Mouse (Mus musculus): Measurements from ENCODE around the gene Cdk18.
A peak's percentile ranks its signal among the peaks of the same experiment; 100 is the strongest.

Gene Cdk18

DNA sequence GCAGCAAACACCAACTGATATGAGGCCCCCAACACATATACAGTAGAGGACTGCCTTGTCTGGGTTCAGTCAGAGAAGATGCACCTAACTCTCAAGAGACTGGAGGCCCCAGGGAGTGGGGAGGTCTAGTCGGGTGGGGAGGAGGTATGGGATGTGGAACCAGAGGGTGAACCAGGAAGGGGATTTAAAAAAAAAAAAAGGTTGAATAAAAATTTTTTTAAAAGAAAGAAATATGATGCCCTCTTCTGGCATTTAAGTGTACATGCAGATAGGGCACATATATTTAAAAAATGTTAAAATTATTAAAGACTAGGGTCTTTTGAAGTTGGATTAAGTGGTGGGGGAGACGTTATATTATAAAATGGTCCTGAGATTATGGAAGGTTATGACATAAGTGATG lies 30.1 kb downstream of the Cdk18 start:
- no peak for DNase-seq

DNA sequence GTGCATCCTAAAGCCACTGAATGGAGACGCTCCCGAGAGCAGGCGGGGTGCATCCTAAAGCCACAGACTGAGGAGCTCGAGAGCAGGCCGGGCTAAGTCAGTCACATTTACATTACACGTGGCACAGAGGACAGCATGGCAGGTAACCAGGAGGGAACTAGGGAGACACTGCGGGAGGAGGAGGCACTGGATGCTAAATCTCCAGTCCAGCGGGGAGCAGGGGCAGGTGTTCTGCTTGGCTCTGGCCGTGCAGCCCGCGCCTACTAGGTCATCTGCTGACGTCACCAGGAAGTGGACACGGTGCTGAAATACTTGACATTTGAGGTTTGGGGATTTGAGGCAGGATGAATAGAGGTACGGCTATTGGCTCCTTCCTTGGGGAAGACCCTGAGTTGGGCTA lies 35.1 kb downstream of the Cdk18 start:
- DNase-seq = no peak

DNA sequence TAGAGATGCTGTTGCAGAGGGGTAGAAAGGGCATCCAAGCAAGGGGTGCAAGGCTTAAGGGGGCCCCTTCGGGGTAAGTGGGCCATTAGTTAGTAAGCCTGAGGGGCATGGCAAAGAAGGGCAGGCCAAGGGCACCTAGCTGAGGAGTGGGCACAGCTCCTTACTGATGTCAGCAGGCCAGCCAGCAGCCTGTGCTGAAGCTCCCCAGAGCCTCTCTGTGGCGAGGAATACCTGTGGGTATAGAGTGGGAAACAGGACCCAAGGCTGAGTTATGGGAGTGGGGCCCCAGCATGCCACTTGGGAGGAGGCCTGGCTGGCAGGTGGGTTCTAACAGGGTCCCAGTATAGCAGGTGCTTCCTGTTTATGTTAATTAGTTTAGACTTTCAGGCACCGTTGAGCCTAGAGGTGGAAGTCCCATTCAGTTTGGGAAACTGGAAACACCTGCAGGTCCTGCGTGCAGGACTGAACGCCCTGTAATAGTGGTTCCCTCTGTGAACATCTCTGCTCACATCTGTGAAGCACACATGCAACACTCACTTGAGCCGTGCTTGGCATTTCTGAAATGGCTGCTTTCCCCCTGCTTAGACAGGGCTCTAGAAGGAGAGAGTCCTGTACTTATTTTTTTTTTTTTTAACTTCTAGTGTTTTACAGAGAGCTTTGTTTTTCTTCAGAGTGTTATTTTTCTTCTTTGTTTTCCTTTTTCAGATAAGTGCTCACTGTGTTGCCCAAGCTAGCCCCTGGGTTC lies 37.4 kb downstream of the Cdk18 start:
- no peak for DNase-seq

DNA sequence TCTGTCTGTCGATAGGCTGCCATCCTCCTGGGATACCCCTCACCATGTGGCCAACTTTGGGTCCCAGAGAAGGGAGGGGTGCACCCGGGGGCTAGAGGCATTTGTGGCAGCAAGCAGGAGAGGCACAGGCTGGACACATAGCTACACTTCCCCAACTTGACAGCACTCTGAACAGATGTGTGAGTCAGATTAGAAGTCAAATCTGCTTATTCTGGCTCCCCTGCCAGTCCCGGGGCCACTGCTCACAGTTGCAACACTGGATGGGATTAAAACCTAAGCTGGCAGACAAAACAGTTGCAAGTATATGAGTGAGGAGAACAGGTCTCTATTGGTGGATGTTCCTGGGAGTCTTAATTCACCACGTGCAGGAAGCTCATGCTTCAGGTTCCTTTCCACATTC lies 39.7 kb downstream of the Cdk18 start:
- DNase-seq = no peak

DNA sequence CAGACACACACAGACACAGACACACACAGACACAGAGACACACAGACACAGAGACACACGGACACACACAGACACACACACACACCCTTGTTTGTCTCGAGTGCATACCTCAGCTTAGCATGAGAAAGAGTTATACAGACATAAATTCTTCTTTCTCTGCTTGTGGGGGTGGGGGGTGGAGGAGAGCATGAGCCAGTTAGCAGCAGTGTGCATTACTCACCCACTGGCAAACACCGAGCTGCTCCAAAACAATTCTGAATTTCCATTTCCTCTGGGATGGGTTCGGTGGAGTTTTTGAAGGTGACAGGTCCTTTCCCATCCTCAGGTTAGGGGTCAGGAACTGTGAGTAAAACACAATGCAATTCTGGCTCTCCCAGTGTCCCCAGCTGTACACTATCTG lies 40.5 kb downstream of the Cdk18 start:
- DNase-seq = no peak

DNA sequence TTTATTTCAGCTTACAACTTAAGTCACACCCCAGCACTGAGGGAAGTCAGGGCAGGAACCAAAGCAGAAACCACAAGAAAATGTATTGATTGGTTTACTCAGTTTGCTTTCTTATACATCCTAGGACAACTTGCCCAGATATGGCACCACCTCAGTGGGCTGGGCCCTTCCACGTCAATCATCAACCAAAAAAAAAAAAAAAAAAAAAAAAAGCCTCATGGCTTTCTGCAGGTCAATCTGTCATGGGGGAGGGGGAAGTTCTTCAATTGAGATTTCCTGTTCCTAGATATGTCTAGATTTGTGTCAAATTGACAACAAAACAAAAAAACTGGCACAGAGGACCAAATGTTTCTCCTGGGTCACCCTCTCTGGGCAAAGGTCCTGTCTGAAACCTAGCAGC lies 41.4 kb downstream of the Cdk18 start:
- DNase-seq = no peak

DNA sequence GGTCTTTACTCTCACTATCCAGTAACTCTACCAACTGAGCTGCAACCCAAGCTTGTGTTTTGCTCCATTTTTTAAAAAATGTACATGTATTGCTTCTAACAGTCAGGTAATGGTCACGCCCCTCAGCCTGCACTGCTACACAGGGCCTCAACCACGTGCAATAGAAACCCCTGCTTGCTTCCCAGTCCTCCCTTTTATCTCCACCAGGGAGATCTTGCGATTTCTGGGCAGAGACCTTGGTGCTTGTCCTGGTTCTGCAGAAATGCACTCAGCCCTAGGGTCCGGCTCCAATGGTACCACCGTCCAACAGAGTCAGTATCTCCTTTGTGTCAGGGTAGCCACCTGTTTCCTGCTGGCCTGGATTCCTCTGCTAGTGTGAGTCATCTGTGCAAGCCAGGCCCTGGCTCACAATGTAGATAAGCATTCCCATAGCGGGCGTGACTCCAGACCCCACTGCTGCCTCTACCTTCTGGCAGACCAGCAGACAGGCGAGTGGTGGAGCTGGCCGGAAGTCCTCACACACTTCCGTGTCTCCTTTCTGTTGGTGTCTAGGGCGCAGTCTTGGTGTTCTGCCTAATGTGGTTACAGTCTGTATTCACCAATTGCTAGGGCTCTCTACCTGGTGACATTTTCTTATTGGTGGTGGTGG lies 44.0 kb downstream of the Cdk18 start:
- peak; percentile 39 to 54 for DNase-seq

DNA sequence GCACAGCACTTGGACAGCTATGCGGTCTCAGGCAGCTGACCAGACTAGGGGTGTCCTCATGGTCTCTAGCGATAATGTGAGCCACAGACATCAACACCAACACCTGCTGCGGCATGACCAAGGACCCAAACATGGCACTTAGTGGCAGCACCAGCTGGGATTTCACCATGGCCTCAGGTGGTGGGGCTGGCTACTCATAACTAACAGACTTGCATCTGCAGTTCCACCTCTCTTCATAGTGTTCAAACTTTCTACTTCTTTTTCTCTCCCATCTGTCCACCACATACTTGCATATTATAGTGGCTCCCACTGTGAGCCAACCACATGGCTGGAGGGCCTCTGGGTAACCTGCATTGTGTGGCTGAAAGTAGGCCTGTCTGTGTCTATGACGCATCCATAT lies 46.2 kb downstream of the Cdk18 start:
- DNase-seq = no peak

DNA sequence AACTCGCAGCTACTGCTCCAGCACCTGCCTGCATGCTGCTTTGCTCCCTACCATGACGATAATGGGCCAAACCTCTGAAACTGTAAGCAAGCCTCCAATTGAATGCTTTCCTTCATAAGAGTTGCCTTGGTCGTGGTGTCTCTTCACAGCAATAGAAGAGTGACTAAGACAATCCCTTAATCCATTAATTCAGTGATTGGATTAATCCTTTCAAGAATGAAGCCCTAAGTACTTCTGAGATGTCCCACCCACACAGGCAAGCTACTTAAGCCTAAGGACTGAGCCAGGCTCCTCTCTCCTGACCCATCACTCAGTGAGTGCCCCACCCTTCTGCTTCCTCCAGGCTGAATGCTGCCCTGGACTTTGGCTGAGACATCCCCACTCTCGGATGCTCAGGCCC lies 49.2 kb downstream of the Cdk18 start:
- DNase-seq = no peak

DNA sequence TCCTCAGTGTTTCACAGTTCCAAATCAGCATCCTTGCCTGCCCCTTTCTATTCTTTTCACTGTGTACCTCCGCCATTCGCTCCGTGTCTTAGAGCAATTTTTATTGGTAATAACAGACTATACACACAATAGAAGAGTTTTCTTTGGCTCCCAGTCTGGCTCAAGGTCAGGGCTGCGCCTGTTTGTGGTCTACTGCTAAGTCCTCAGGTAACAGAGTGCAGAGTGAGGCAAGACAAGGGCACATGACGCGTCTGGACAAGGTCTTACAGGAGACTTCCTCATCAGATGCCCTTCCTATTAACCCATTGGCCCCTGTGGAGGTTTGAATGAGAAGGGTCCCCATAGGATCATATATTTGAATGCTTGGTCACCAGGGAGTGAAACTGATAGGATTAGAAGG lies 49.7 kb downstream of the Cdk18 start:
- peak; percentile 64 to 77 for DNase-seq

DNA sequence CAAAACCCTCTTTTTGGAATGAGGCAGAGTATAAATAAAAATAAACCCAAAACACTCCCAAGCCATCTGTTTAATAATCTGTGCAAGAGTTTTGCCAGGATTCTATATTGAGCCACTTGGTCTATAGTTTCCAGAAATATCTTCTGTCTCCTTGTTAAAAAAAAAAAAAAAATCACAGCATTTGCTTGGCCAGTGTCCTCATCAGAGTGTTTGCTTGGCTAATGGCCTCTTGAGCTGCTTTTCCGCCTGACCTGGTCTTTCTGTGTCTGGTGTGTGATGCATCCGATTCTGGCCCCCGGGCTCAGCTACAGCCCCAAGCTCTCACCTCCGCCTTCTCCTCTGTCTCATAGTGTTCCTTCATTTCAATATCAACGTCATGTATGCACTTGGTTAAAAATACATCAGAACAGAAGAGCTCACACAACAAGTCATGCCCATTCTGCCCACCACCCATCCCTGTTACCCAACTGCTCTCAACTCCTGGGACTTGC lies 51.3 kb downstream of the Cdk18 start:
- DNase-seq = no peak

DNA sequence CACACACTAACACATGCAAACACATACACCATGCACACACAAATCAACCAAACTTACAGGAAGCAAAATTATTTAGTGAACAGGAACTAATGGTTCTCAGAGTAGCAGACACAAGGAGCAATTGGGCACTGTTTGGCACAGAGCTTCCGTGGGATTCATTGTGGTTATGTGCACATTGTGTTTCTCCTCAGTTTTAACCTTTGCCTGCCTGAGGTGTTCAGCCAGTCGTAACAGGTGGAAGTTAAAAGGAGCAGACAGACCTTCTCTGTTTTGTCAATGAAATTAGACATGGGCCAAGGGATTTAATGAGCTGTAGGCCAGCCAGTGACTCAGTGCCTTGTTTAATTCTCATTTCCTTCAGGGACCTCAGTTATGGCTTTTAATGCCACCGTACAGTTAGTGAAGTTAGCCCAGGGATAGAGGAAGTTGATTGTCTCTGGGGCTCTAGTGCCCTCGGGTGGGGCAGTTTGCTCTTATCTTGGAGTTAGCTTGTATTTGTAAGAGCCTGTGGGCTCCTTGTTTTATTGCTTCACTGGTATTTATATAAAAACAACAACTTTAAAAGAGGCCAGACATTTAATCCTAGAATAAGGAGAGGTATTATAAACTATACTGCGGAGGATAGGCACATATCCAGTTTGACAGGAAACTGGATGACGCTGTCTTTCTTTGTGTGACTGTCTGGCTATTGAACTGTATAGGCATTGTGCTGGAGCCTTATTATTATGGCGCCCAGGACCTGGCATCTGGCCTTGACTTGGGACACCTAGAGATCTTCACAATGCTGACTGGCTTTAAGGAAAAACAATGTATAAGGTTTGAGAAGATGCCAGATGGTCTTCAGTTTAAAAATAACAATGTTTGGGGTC lies 54.1 kb downstream of the Cdk18 start:
- DNase-seq = no peak

DNA sequence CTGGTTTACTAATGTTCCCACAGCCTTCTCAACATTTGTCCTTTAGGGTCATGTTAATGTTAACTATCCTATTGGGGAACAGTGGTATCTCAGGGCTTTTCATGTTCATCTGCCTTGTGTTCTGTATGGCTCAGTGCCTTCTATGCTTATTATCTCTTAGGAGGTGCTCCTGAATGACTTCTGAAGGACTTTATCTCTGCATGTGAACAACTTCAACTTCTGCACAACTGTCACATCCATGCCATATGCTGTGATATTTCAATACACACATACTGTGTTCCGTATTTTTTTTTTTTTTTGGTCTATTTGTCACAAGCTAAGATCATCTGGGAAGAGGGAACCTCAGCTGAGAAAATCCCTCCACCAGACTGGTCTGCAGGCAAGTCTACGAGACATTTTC lies 61.1 kb downstream of the Cdk18 start:
- no peak for DNase-seq

DNA sequence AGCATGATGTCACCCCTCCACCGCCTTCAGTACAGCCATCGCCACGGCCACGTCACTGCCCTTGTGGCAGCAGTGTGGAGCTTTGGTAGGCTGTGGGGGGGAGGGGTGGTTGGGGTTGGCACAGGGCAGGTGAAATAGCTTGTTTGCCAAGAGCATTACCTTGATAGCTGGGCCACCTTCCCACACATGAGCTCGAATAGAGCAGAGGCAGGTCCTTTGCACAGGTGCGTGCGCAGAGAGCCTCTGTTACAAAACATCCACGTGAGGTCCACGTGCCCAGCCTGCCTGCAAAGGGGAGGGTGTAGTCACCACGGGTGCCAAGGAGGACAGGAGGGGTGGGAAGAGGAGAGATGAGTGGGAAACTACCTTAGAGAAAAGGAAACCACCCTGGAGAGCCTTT lies 63.9 kb downstream of the Cdk18 start:
- peak; percentile 69 to 77 for DNase-seq

DNA sequence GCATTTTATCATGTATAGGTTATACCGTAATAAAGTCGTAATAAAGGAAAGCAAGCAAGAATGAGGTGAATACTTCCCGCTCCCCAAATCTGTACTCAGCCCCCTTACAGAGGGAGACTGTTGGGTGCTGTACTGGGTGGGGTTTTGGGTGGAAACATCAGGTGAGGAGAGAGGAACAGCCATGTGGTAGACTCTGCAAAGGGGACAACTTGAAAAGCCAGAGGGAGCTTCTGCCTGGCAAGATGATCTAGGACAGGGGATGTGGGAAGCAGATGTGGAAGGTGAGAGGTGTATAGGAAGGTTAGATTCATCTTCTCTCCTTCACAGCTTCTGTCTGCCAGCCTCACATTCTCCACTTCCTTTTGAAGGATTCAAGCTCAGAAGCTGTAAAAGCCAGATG lies 68.8 kb downstream of the Cdk18 start:
- DNase-seq = no peak

DNA sequence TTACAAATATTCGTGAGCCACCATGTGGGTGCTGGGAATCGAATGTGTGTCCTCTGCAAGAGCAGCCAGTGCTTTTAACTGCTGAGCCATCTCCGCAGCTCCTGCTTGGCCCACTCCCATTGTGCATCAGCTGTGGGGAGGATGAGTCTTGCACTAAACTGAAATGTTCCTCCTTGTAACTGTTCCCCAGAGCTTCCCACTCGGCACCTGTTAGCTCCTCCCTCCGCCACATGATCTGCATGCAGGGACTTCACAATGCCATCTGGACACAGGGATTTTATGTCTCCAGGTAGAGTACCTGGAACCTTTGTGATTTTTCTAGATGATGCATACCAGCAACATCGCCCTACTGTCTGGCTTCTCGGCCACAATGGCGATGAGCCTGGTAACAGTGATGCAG lies 70.0 kb downstream of the Cdk18 start:
- DNase-seq = no peak

DNA sequence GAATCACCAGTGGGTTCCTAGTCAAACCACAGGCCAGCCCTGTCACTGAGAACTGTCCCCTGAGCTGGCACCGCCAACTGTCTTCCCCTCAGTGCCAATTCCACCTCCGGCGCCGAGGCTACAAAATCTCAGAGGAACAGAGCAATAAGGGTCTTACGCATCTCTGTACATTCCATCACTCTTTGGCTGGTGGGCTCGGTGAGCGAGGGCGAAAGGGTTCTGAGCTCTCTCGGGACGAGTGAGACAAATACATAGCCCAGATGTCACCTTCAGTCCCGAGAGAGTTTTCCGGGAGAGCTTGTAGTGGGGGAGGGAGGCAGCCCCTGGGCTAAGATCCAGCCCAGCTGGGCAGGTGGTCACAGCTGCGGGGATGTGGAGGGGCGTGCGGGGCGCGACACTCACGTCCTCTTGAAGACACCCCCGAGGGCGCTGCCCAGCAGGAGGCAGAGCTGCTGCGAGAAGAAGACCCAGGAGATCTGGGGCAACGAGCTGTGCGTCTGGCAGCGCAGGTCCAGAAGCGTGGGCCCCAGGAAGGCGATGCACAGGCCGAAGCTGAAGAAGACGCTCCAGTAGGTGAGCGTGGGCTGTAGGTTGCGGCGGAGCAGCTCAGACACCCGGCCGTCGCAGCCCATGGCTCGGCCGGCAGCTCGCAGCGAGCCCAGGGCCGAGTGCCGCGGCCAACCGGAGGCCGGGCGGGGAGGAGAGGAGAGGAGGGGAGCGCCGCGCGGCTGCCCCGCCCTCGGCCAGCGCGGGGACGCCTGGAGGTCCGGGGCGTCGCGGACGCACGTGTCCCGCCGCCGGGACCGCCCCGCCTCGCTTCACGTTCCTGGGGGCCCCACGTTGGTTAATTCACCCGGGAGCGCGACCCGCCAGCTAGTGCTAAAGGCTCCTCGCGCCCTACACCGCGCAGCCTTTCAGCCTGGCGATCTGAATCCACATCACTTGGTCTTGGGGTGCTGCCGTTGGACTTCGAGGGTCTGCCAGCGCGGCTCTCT lies 71.9 kb downstream of the Cdk18 start, which contains the start of gene Mfsd4a:
TSS of gene Mfsd4a (minus strand) at position 802 of the 995 bp plus-strand sequence.
- DNase-seq = peak; percentile 33 to 48

DNA sequence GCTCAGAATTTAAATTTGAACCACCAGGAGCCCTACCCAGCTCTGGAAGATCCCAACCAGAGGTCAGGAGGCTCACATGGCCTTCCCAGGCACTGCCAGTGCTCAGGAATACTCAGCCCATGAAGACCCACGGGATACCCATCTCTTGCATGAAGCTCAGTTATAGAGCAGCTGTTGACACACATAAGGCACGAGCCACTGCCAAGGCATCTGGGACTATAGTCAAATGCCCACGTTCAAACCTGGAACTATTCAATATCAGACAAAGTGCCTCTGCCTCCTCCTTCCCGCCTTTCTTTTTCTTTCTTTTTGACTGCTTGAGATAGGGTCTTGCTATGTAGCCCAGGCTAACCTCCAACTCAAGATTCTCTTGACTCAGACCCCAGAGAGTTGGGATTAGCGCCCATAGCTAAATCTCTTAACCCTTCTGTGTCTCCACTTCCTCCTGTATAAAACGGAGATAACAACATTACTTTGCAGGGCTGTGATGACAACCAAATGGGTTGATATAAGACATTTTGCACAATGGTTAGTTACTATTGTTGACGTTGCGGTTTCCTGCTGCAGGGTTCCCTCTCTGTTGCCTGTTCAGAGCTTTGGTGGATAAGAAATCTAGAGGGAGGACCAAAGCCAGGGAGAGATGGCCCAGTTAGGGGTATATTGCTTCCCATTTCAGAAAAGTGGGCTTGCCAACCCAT lies 73.9 kb downstream of the Cdk18 start:
- DNase-seq = no peak

DNA sequence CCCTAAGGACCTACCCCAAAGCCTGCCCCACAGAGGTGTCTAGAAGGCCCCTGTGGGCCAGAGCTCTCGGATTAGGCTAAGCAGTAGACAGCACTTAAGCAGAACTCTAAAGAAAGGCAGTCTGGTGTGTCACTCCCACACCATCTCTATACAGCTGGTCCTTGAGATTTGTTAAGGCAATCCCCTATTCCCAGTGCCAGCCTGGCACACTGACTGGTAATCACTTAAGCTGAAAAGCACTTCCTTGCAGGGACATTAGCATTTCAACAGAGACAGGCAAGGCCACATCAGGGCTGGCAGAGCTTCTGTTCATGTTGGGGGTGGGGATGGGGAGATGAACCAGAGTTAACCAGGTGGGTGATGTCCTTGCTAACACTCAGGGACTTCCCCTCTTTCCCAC lies 74.5 kb downstream of the Cdk18 start:
- DNase-seq = no peak

DNA sequence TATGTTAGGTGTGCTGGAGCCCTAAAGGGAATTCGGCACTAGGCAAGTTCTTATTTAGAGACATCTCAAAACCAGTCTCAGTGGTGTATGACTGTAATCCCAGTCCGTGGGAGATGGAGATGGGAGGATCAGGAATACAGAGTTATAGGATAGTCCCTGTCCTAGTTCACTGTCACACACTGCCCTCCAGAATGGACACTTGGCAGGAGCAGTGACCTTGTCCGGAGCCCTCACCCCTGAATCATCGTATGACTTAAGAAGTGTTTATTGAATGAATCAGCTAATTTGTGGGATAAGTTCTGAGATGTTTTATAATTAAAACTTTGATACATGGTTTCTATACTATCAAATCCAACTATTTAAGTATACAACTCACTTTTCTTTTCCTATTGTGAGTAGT lies 76.4 kb downstream of the Cdk18 start:
- no peak for DNase-seq
